Mouse (Mus musculus): ENCODE measurements around the gene Tmem30b.

- TF ChIP-seq POLR2A (IDR thresholded peaks at IDR 0.05; ENCODE audit: borderline replicate concordance, extremely low read depth, low read depth, low read length), result no peak
- no peak for TF ChIP-seq CTCF (IDR thresholded peaks at IDR 0.05; ENCODE audit: insufficient read depth, low read length)
These were observed 41.1 kb upstream of the Tmem30b start for GRCm38 (mm10) chr12:73587262-73587661.
